Mouse (Mus musculus): ENCODE results near the gene Nudt15. TPM values are rescaled to one million over a fixed set of nuclear protein-coding genes. Genes with fewer than 3 reads are reported as not detected.
"Not testable (repeated sequence)": the region's sequence is repeated elsewhere in the genome, so short reads cannot be mapped to it uniquely, and the experiment has no call there.

Gene Nudt15
- polyA plus RNA-seq, 1 experiment from 2014 or later = 5.1 TPM

- Histone ChIP-seq H3K27ac (ENCODE audit: poor library complexity, severe bottlenecking) (no peak overlapping the region), H3K4me2 (no peak overlapping the region), H3K9me3 (replicated peaks) (no peaks in the 10 kb centered on the region), H3K36me3 (peaks cover under 1% of the 10 kb centered on the region; the same call in 1 of the 2 replicates), H3K4me3 (no peak overlapping the region), H3K4me1 (replicated peaks) (peaks cover 10% of the 10 kb centered on the region), H3K27me3 (replicated peaks) (0 out of 2 replicates have a peak, but pooled peaks cover 3% of the 10 kb centered on the region), H3K9ac (no peak overlapping the region)
- 51% methylated on average over 3 of the region's 3 CpGs for WGBS
- ATAC-seq (ENCODE audit: insufficient number of reproducible peaks, low FRiP score) = no peak
Observed at GRCm38 (mm10) chr14:73550291-73550690, 2.2 kb upstream of the Nudt15 start.

- Histone ChIP-seq H3K27ac (ENCODE audit: poor library complexity, severe bottlenecking) (no peak overlapping the region), H3K36me3 (no peaks in the 10 kb centered on the region), H3K4me2 (no peak overlapping the region), H3K4me1 (replicated peaks) (no peaks in the 10 kb centered on the region), H3K9me3 (replicated peaks) (no peaks in the 10 kb centered on the region), H3K4me3 (no peak overlapping the region), H3K27me3 (replicated peaks) (0 out of 2 replicates have a peak, but pooled peaks cover 6% of the 10 kb centered on the region), H3K9ac (no peak overlapping the region)
- 32% methylated on average over 4 of the region's 4 CpGs for WGBS
- ATAC-seq (ENCODE audit: insufficient number of reproducible peaks, low FRiP score) = no peak
Observed at GRCm38 (mm10) chr14:73547034-73547433, 1.0 kb downstream of the Nudt15 start.

- WGBS = 73% methylated on average over 6 of the region's 6 CpGs
- no peaks in the 10 kb centered on the region for H3K9me3 ChIP-seq (replicated peaks)
- no peak overlapping the region for H3K9ac ChIP-seq
- H3K4me2 ChIP-seq = no peak overlapping the region
- no peak overlapping the region for H3K27ac ChIP-seq (ENCODE audit: poor library complexity, severe bottlenecking)
- H3K27me3 ChIP-seq (replicated peaks) = 0 out of 2 replicates have a peak, but pooled peaks cover 6% of the 10 kb centered on the region
- H3K4me3 ChIP-seq = no peak overlapping the region
- no peak for ATAC-seq (ENCODE audit: insufficient number of reproducible peaks, low FRiP score)
- H3K4me1 ChIP-seq (replicated peaks) = no peaks in the 10 kb centered on the region
- no peaks in the 10 kb centered on the region for H3K36me3 ChIP-seq
Observed at GRCm38 (mm10) chr14:73543781-73544180, 4.3 kb downstream of the Nudt15 start.

GRCm38 (mm10) chr14:73535641-73536040, 12.4 kb downstream of the Nudt15 start:
- no peak for ATAC-seq (ENCODE audit: insufficient number of reproducible peaks, low FRiP score)
- 0 out of 2 replicates have a peak, but pooled peaks cover 2% of the 10 kb centered on the region for H3K9me3 ChIP-seq (replicated peaks)
- 69% methylated on average over 2 of the region's 2 CpGs for WGBS
- no peaks in the 10 kb centered on the region for H3K4me1 ChIP-seq (replicated peaks)
- H3K4me2 ChIP-seq = no peak overlapping the region
- no peak overlapping the region for H3K27ac ChIP-seq (ENCODE audit: poor library complexity, severe bottlenecking)
- H3K4me3 ChIP-seq = no peak overlapping the region
- H3K9ac ChIP-seq = no peak overlapping the region
- H3K36me3 ChIP-seq = no peaks in the 10 kb centered on the region
- peaks cover 7% of the 10 kb centered on the region for H3K27me3 ChIP-seq (replicated peaks)

- no peak for ATAC-seq (ENCODE audit: insufficient number of reproducible peaks, low FRiP score)
- 67% methylated on average over 6 of the region's 6 CpGs for WGBS
- H3K27me3 ChIP-seq (replicated peaks) = peaks cover 16% of the 10 kb centered on the region
- H3K9ac ChIP-seq = no peak overlapping the region
- H3K4me2 ChIP-seq = no peak overlapping the region
- H3K9me3 ChIP-seq (replicated peaks) = 0 out of 2 replicates have a peak, but pooled peaks cover 2% of the 10 kb centered on the region
- H3K36me3 ChIP-seq = no peaks in the 10 kb centered on the region
- no peak overlapping the region for H3K4me3 ChIP-seq
- no peak overlapping the region for H3K27ac ChIP-seq (ENCODE audit: poor library complexity, severe bottlenecking)
- H3K4me1 ChIP-seq (replicated peaks) = no peaks in the 10 kb centered on the region
Observed at GRCm38 (mm10) chr14:73533755-73534465, 14.1 kb downstream of the Nudt15 start.

- H3K4me1 ChIP-seq (replicated peaks); H3K4me3 ChIP-seq; H3K4me2 ChIP-seq; H3K9me3 ChIP-seq (replicated peaks); H3K9ac ChIP-seq; H3K36me3 ChIP-seq; H3K27ac ChIP-seq (ENCODE audit: poor library complexity, severe bottlenecking); ATAC-seq (ENCODE audit: insufficient number of reproducible peaks, low FRiP score): not testable (repeated sequence)
- 82% methylated on average over 3 of the region's 3 CpGs for WGBS
- H3K27me3 ChIP-seq (replicated peaks) = peaks cover 16% of the 10 kb centered on the region; the same call in 1 of the 2 replicates
Observed at GRCm38 (mm10) chr14:73528661-73529060, 19.4 kb downstream of the Nudt15 start.

- peaks cover 5% of the 10 kb centered on the region; the same call in 1 of the 2 replicates for H3K27me3 ChIP-seq (replicated peaks)
- under 1% methylated on average over 41 of the region's 41 CpGs for WGBS
- peak within 1 kb of the TSS; percentile 74 for H3K9ac ChIP-seq
- H3K9me3 ChIP-seq (replicated peaks) = no peaks in the 10 kb centered on the region
- peak within 1 kb of the TSS; percentile 81 for H3K27ac ChIP-seq (ENCODE audit: poor library complexity, severe bottlenecking)
- peak; percentile 99 for ATAC-seq (ENCODE audit: insufficient number of reproducible peaks, low FRiP score)
- H3K4me2 ChIP-seq = peak within 1 kb of the TSS; percentile 65
- no peaks in the 10 kb centered on the region for H3K4me1 ChIP-seq (replicated peaks)
- H3K36me3 ChIP-seq = no peaks in the 10 kb centered on the region
- peak within 1 kb of the TSS; percentile 57 for H3K4me3 ChIP-seq
Observed at GRCm38 (mm10) chr14:73524766-73525448, 23.1 kb downstream of the Nudt15 start, which contains the start of gene Sucla2. Gene Sucla2 (plus strand): TSS chr14:73525319.

- H3K4me3 ChIP-seq = no peak overlapping the region
- no peaks in the 10 kb centered on the region for H3K4me1 ChIP-seq (replicated peaks)
- no peak for ATAC-seq (ENCODE audit: insufficient number of reproducible peaks, low FRiP score)
- H3K27me3 ChIP-seq (replicated peaks) = 0 out of 2 replicates have a peak, but pooled peaks cover 4% of the 10 kb centered on the region
- H3K27ac ChIP-seq (ENCODE audit: poor library complexity, severe bottlenecking) = no peak overlapping the region
- H3K36me3 ChIP-seq = no peaks in the 10 kb centered on the region
- no peaks in the 10 kb centered on the region for H3K9me3 ChIP-seq (replicated peaks)
- no peak overlapping the region for H3K4me2 ChIP-seq
- no peak overlapping the region for H3K9ac ChIP-seq
- WGBS = 64% methylated on average over 3 of the region's 3 CpGs
Observed at GRCm38 (mm10) chr14:73524136-73524535, 23.9 kb downstream of the Nudt15 start.

- no peaks in the 10 kb centered on the region for H3K9me3 ChIP-seq (replicated peaks)
- no peaks in the 10 kb centered on the region for H3K27me3 ChIP-seq (replicated peaks)
- H3K9ac ChIP-seq = peak within 1 kb of the TSS; percentile 95
- peaks cover 25% of the 10 kb centered on the region for H3K36me3 ChIP-seq
- H3K4me3 ChIP-seq = peak within 1 kb of the TSS; percentile 94
- H3K27ac ChIP-seq (ENCODE audit: poor library complexity, severe bottlenecking) = no peak within 1 kb of the TSS
- H3K4me1 ChIP-seq (replicated peaks) = peaks cover 13% of the 10 kb centered on the region
- WGBS = under 1% methylated on average over 41 of the region's 41 CpGs
- peak; percentile 91 for ATAC-seq (ENCODE audit: insufficient number of reproducible peaks, low FRiP score)
- peak within 1 kb of the TSS; percentile 86 for H3K4me2 ChIP-seq
Observed at GRCm38 (mm10) chr14:73509765-73510423, 38.1 kb downstream of the Nudt15 start, which contains the start of gene Med4. Gene Med4 (plus strand): TSS chr14:73510025.

- Histone ChIP-seq H3K4me3 (no peak overlapping the region), H3K4me1 (replicated peaks) (peaks cover 13% of the 10 kb centered on the region), H3K9ac (no peak overlapping the region), H3K27ac (ENCODE audit: poor library complexity, severe bottlenecking) (no peak overlapping the region), H3K9me3 (replicated peaks) (no peaks in the 10 kb centered on the region), H3K27me3 (replicated peaks) (no peaks in the 10 kb centered on the region), H3K36me3 (peaks cover 18% of the 10 kb centered on the region), H3K4me2 (no peak overlapping the region)
- ATAC-seq (ENCODE audit: insufficient number of reproducible peaks, low FRiP score) = no peak
- WGBS = 89% methylated on average over 6 of the region's 6 CpGs
Observed at GRCm38 (mm10) chr14:73508630-73509395, 39.2 kb downstream of the Nudt15 start.
